Comparison of ENCODE assay signal across 15 mouse cellular contexts in genomic region chr7:98385168-98385567, GRCm38 (mm10). TPM values are rescaled to one million over a fixed set of nuclear protein-coding genes. Genes with fewer than 3 reads are reported as not detected.
DNase-seq lines count a peak whose midpoint lies in the region; ATAC-seq and TF ChIP-seq lines count a peak whose summit lies in the region.
"Had no signal": no experiment of that assay in that cellular context is flagged by ENCODE, and none has a peak within 500 bp of the region (broad histone marks: within the 10 kb centered on the region; RNA-seq: fewer than 3 reads in every experiment).

No protein-coding gene starts in this region.

- no peaks in the 10 kb centered on the region for H3K36me3 ChIP-seq in liver, adult 2 months (ENCODE audit: control insufficient read depth, insufficient read depth, low read length)
- H3K36me3 ChIP-seq in liver, embryonic 12.5 days, result no peaks in the 10 kb centered on the region
- no peaks in the 10 kb centered on the region for H3K36me3 ChIP-seq in stomach, embryonic 15.5 days
- H3K36me3 ChIP-seq: hindbrain, embryonic 10.5 days; limb, embryonic 12.5 days had no signal

- H3K27me3 ChIP-seq in liver, adult 2 months (ENCODE audit: control insufficient read depth, insufficient read depth, low read length), result no peaks in the 10 kb centered on the region
- peaks cover 3% of the 10 kb centered on the region; the same call in 1 of the 2 replicates for H3K27me3 ChIP-seq in liver, embryonic 12.5 days (replicated peaks)
- H3K27me3 ChIP-seq in stomach, embryonic 15.5 days (replicated peaks), result no peaks in the 10 kb centered on the region
- H3K27me3 ChIP-seq: limb, embryonic 12.5 days; Patski had no signal

- peak overlapping the region; percentile 81 for H3K27ac ChIP-seq in liver, adult 2 months (replicated peaks; ENCODE audit: insufficient read depth, low read depth, low read length)
- no peak overlapping the region for H3K27ac ChIP-seq in liver, embryonic 12.5 days
- 0 out of 2 replicates have a peak overlapping the region, but pooled peaks have one; percentile 8 for H3K27ac ChIP-seq in stomach, embryonic 15.5 days
- H3K27ac ChIP-seq: hindbrain, embryonic 10.5 days; limb, embryonic 12.5 days had no signal

- DNase-seq in liver, adult 2 months (ENCODE audit: extremely low read depth, low read depth, low spot score), result peak; percentile 97
- DNase-seq in adrenal gland, postnatal 25 days, result peak; percentile 59
- DNase-seq in large intestine, adult 2 months (ENCODE audit: low read depth, low spot score), result peak; percentile 99
- no peak for DNase-seq in embryo, embryonic 9.5 days (ENCODE audit: extremely low spot score)
- no peak for DNase-seq in layer of hippocampus, postnatal 14 days (ENCODE audit: low spot score in 2 of 2)
- DNase-seq in testis, postnatal 14 days (ENCODE audit: low spot score), result no peak
- DNase-seq: right cerebral cortex, adult 18-20 months had no signal

- H3K79me2 ChIP-seq in liver, adult 2 months (ENCODE audit: control insufficient read depth, insufficient read depth, low read length), result no peaks in the 10 kb centered on the region

- no peak for ATAC-seq in liver, embryonic 12.5 days
- no peak for ATAC-seq in stomach, embryonic 15.5 days (ENCODE audit: insufficient read depth, low FRiP score, low read depth)
- ATAC-seq: Patski had no signal

- no peak overlapping the region for H3K9ac ChIP-seq in liver, adult 2 months (ENCODE audit: low read depth, low read length)
- H3K9ac ChIP-seq in liver, embryonic 12.5 days, result no peak overlapping the region
- no peak overlapping the region for H3K9ac ChIP-seq in stomach, embryonic 15.5 days
- H3K9ac ChIP-seq: limb, embryonic 12.5 days had no signal

- no peaks in the 10 kb centered on the region for H3K9me3 ChIP-seq in liver, embryonic 12.5 days (replicated peaks)
- H3K9me3 ChIP-seq in stomach, embryonic 15.5 days, result no peaks in the 10 kb centered on the region
- H3K9me3 ChIP-seq: hindbrain, embryonic 10.5 days; limb, embryonic 12.5 days had no signal

- no peak for TF ChIP-seq POLR2A in liver, adult 2 months (IDR thresholded peaks at IDR 0.05; ENCODE audit: extremely low read depth, insufficient read depth, low read length)

- no peak overlapping the region for H3K4me2 ChIP-seq in liver, embryonic 12.5 days
- no peak overlapping the region for H3K4me2 ChIP-seq in stomach, embryonic 15.5 days
- H3K4me2 ChIP-seq: heart, embryonic 11.5 days; limb, embryonic 12.5 days had no signal

- H3K4me1 ChIP-seq in liver, adult 2 months (ENCODE audit: control insufficient read depth, insufficient read depth, low read length), result peaks cover 54% of the 10 kb centered on the region
- H3K4me1 ChIP-seq in liver, embryonic 12.5 days, result peaks cover 8% of the 10 kb centered on the region; the same call in 1 of the 2 replicates
- H3K4me1 ChIP-seq in stomach, embryonic 15.5 days, result 0 out of 2 replicates have a peak, but pooled peaks cover 2% of the 10 kb centered on the region

- H3K4me3 ChIP-seq in liver, adult 2 months (ENCODE audit: insufficient read depth, low read depth, low read length), result no peak overlapping the region
- H3K4me3 ChIP-seq in liver, embryonic 12.5 days, result no peak overlapping the region
- H3K4me3 ChIP-seq in stomach, embryonic 15.5 days (replicated peaks), result no peak overlapping the region
- H3K4me3 ChIP-seq: hindbrain, embryonic 10.5 days; limb, embryonic 12.5 days; myocyte had no signal

- no peak for TF ChIP-seq CTCF in liver, adult 2 months (IDR thresholded peaks at IDR 0.05; ENCODE audit: low read depth, low read length)

- 13% methylated on average over 1 of the region's 1 CpGs for WGBS in liver, adult 2 months
- 47% methylated on average over 1 of the region's 1 CpGs for WGBS in liver, embryonic 12.5 days (ENCODE audit: insufficient replicate concordance)
- WGBS in large intestine, adult 2 months, result 26% methylated on average over 1 of the region's 1 CpGs
- 47% methylated on average over 1 of the region's 1 CpGs for WGBS in stomach, embryonic 15.5 days

RNA-seq across cellular contexts. Expression of gene Tsku, which starts 24.0 kb away (rescaled TPM):
- total RNA-seq in liver, adult 2 months (2014; rRNA removed), result 10.1 and 15.4 TPM in 2 replicates
- polyA plus RNA-seq in liver, adult 2 months (2012; rRNA removed), result 57.1 and 103 TPM in 2 replicates
- 1.6 and 2.1 TPM in 2 replicates for polyA plus RNA-seq in liver, embryonic 12.5 days (2016; fragmentation: Nextera tagmentation; extraction: Ambion mirVana)
- 22.9 and 40.6 TPM in 2 replicates for total RNA-seq in adrenal gland, postnatal 25 days (2021)
- 5.5 and 26.3 TPM in 2 replicates for polyA plus RNA-seq in large intestine, adult 2 months (2012; rRNA removed)
- 10.2 and 10.9 TPM in 2 replicates for polyA plus RNA-seq in stomach, embryonic 15.5 days (2015; fragmentation: Nextera tagmentation; extraction: Ambion mirVana)
- 1 to 10 TPM; 3.8 to 4.1 TPM for total RNA-seq in layer of hippocampus, postnatal 14 days (2021)

RNA-seq across cellular contexts. Expression of gene Gucy2d, which starts 55.0 kb away (rescaled TPM):
- total RNA-seq in liver, adult 2 months (2014; rRNA removed), result not detected in 2 replicates
- not detected in 2 replicates for polyA plus RNA-seq in liver, adult 2 months (2012; rRNA removed)
- polyA plus RNA-seq in liver, embryonic 12.5 days (2016; fragmentation: Nextera tagmentation; extraction: Ambion mirVana), result not detected in 2 replicates
- not detected in 2 replicates for total RNA-seq in adrenal gland, postnatal 25 days (2021)
- polyA plus RNA-seq in large intestine, adult 2 months (2012; rRNA removed), result 0.04 TPM in 1 of 2 replicates, not detected in the other
- 0.09 TPM in 1 of 2 replicates, not detected in the other for polyA plus RNA-seq in stomach, embryonic 15.5 days (2015; fragmentation: Nextera tagmentation; extraction: Ambion mirVana)
- not detected for total RNA-seq in layer of hippocampus, postnatal 14 days (2021)
- polyA plus RNA-seq: hindbrain, embryonic 10.5 days; myocyte; Patski; stomach, embryonic 14.5 days had no signal

Comparison
In these comparisons a context has a peak if more than half of its experiments do, and no peak if none do; other contexts are left out.
1. DNase-seq: peak in liver, adult 2 months (single experiment), adrenal gland, postnatal 25 days (single experiment) and large intestine, adult 2 months (single experiment); none in embryo, embryonic 9.5 days (single experiment), layer of hippocampus, postnatal 14 days (0 of 2) and testis, postnatal 14 days (single experiment).